Mouse (Mus musculus) heart, postnatal 0 days (tissue): ENCODE measurements around the gene Tgoln1.

Source experiments
- CTCF ChIP-seq: IDR thresholded peaks from 2 replicates; pipeline ENCODE4 v1.5.1; 2016; ENCODE audit warnings: antibody characterized with exemption, control low read depth, low read depth
- EP300 ChIP-seq: IDR thresholded peaks from 2 replicates; pipeline ENCODE4 v1.6.1; 2016; ENCODE audit warnings: antibody characterized with exemption, low read depth

- TF ChIP-seq CTCF, result no peak
- no peak for TF ChIP-seq EP300
Measured at GRCm38 (mm10) chr6:72619734-72620532, 3.1 kb upstream of the Tgoln1 start.
